Mouse (Mus musculus) frontal cortex, adult (tissue): ENCODE data around the gene Nup133.
"Not testable (repeated sequence)": the region's sequence is repeated elsewhere in the genome, so short reads cannot be mapped to it uniquely, and the experiment has no call there.

Experiments used
- ATAC-seq: cut with Nextera tagmentation; 2 replicates; pipeline ENCODE4 v1.9.2; 2017; ENCODE audit warnings: mild to moderate bottlenecking, moderate library complexity, mixed read lengths; ENCODE audit not compliant: low TSS enrichment

The Nup133 gene

GRCm38 (mm10) chr8:123948942-123949685 lies at the start of gene Nup133:
Gene Nup133 (minus strand): TSS chr8:123949265.
- peak; percentile 80 for ATAC-seq

- no peak for ATAC-seq
These were observed 44.9 kb upstream of the Nup133 start for GRCm38 (mm10) chr8:123993997-123994396.

DNA sequence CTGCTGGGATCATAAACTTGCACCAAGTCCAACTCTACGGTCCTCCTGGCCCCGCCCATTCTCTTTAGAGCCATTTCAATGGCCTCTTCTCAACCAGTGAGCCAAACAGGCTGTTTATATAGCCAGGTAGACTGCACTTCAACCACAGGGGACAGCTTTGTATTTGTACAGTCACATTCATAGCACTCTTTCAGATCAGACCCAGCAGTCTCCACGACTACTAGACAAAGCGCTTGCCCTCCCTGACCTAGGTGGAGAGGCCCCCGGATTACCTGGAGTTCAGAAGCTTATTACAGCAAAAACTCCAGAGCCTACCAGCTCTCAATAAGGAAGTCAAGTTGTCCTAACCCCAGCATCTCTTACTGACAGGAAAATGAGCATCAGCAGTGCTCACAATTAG lies 44.5 kb upstream of the Nup133 start:
- ATAC-seq = no peak

DNA sequence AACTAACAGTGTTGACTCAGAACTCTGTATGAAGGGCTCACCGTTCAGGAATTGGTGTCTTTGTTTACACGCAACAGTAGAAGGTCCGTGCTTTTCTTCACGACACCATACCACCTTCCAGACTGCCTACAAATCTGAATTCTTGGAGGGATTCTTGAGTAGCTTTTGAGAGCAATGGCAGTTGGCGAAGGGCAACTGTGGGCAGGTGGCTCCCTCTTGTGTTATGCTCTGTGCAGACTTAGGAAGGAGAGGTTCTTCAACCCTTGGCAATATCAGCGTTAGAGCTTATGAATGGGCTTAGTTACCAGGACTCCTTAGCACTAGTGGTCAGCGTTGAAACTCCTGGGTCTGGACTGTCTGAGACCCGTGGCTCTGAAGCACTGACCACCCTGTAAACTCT lies 43.5 kb upstream of the Nup133 start:
- no peak for ATAC-seq

GRCm38 (mm10) chr8:123990277-123991049 lies 41.4 kb upstream of the Nup133 start:
- no peak for ATAC-seq

GRCm38 (mm10) chr8:123989128-123989527 lies 40.1 kb upstream of the Nup133 start:
- ATAC-seq = no peak

DNA sequence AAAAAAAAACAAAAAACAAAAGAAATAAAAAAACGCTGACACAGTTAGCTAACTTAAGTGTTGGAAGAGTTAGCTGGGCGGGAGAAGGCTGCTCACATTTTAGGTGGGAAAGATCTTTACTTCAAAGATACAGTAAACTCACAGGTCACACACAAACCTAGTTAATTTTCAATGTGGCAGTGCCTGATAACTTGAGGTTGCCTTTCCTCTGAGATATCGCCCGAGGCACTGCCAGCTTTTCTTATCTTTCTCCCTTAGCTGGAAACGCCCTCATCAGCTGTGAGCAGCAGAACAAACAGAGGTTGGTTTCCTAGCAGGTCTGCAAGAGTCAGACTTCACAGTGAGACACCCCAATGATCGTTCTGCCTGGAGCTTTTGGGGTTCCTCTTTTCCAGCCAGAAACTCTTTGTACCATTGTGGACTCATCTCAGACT lies 39.6 kb upstream of the Nup133 start:
- ATAC-seq = no peak

GRCm38 (mm10) chr8:123982826-123983400 lies 33.8 kb upstream of the Nup133 start, which contains the start of gene Abcb10:
Gene Abcb10 (minus strand): TSS chr8:123983122.
- peak; percentile 82 for ATAC-seq

DNA sequence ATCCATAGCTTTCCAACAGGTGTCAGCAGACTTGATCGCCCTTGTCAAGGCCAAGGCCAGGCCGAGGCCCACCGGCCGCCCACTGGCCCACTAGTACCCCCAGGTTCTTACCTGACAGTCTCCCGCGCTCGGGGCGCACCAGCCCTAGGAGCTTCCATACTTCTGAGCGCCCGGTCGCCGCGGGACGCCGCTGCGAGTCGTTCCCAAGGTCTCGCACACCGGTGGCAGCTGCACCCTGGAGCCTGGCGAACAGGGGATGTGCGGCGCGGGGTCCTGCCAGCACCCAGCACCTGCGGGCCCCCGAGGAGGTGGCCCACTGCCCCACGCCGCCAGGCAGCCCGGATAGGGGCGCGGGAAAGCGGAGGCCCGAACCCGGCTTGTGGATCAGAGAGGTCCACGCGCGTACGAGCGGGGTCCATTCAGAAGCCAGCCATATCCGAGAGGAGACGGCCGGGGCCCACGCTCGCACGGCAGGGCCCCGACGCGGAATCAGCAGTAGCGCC lies 33.3 kb upstream of the Nup133 start:
- peak; percentile 56 for ATAC-seq

DNA sequence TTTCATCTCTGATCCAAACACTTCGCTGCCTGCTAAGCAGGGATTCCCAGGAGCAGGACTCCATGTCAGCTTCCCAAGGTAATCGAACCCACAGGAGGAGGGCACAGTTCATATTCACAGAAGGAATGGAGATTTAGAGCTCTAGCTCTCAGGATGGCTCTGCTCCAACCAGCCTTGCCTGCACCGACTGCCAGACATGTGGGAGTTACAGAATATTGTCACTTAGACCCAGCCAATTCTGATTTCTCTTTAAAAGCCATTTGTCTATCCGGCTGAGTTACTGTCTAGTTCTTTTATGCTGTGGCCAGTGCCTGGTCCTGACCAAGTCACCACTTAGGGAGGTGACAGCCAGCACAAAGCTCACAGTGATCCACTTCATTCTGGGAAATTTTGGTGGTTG lies 32.6 kb upstream of the Nup133 start:
- peak; percentile 38; the same call in 1 of the 2 replicates for ATAC-seq

- ATAC-seq = no peak
These were observed 31.2 kb upstream of the Nup133 start for GRCm38 (mm10) chr8:123980239-123980638.

- no peak for ATAC-seq
These were observed 29.9 kb upstream of the Nup133 start for GRCm38 (mm10) chr8:123978926-123979325.

DNA sequence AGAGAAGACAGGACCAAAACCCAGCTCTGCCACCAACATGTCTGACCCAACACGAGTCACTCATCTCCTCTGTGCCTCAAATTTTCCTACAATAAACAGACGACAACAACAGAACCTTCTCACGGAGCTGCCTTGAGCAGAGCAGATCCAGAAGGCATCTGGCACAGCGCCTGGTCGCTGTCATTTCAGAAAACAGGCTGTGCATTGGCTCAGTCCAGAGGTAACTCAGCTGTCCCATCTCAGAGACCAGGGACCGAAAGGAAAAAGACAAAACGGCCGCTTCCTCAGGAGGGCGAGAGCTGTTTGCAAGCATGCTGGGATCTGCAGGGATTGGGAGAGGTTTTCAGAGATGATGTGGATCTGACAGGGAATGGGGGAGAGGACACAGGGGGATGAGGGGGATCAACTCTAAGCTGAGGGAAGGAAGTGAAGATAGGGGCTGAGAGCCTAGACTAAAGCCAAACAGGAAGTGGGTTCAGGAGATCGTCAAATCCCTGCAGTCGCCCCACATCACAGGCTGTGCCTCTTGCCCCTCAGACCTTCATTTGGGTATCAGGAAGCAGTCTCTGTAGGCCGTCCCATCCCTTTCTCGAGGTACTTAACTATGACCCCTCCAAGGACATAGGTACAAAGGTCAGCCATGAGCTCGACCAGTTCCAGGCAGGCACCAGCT lies 29.2 kb upstream of the Nup133 start:
- ATAC-seq = no peak

GRCm38 (mm10) chr8:123977499-123977898 lies 28.4 kb upstream of the Nup133 start:
- ATAC-seq = no peak

- ATAC-seq = no peak
These were observed 24.4 kb upstream of the Nup133 start for GRCm38 (mm10) chr8:123973495-123973894.

- no peak for ATAC-seq
These were observed 17.8 kb upstream of the Nup133 start for GRCm38 (mm10) chr8:123966896-123967295.

GRCm38 (mm10) chr8:123961371-123961770 lies 12.3 kb upstream of the Nup133 start:
- ATAC-seq = no peak

GRCm38 (mm10) chr8:123960556-123960955 lies 11.5 kb upstream of the Nup133 start:
- ATAC-seq = not testable (repeated sequence)

- no peak for ATAC-seq
These were observed 11.0 kb upstream of the Nup133 start for GRCm38 (mm10) chr8:123960056-123960455.

GRCm38 (mm10) chr8:123959473-123959872 lies 10.4 kb upstream of the Nup133 start:
- no peak for ATAC-seq

- peak; percentile 92 for ATAC-seq
These were observed 9.1 kb upstream of the Nup133 start for GRCm38 (mm10) chr8:123958130-123958529.

DNA sequence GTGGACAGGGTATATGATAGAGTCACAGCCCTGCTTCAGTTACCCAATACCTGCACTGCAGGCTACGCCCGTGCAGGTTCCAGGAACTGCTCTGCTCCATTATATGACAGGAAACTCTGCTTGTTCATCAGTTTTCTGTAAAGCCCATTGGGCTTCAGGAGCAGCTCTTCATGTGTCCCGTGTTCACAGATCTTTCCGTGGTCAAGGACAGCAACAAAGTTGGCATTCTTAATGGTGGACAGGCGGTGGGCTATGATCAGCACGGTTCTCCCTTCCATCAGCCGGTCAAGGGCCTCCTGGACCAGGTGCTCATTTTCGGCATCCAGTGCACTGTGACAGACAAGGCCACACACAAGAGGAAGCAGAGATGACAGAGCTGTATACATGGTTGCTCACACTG lies 5.2 kb upstream of the Nup133 start:
- ATAC-seq = no peak
